Mouse (Mus musculus) olfactory bulb, adult 2 months (tissue): Measurements from ENCODE around the gene D630039A03Rik. TPM values are rescaled to one million over a fixed set of nuclear protein-coding genes. Genes with fewer than 3 reads are reported as not detected.

ENCODE experiments used
- H3K27ac ChIP-seq: fragments of 200-500 bp; 2 replicates; pipeline ENCODE4 v1.5.1; 2012; ENCODE audit warnings: low read depth, low read length; ENCODE audit not compliant: insufficient read depth
- H3K4me1 ChIP-seq: fragments of 200-500 bp; 2 replicates; pipeline ENCODE4 v1.6.1; 2012; ENCODE audit warnings: low read length; ENCODE audit not compliant: control insufficient read depth, insufficient read depth
- H3K4me3 ChIP-seq: fragments of 200-500 bp; 2 replicates; pipeline ENCODE4 v1.5.1; 2012; ENCODE audit warnings: mild to moderate bottlenecking, low read depth, low read length, moderate library complexity; ENCODE audit not compliant: insufficient read depth
- CTCF ChIP-seq: fragments of 200-500 bp; IDR thresholded peaks from 2 replicates; pipeline ENCODE4 v1.5.1; 2012; ENCODE audit warnings: low read depth, mild to moderate bottlenecking, low read length, moderate library complexity; ENCODE audit not compliant: insufficient read depth
- POLR2A ChIP-seq: fragments of 200-500 bp; IDR thresholded peaks from 2 replicates; pipeline ENCODE4 v1.6.1; 2012; ENCODE audit warnings: mild to moderate bottlenecking, low read depth, low read length, moderate library complexity; ENCODE audit not compliant: insufficient read depth
- WGBS: fragments of 180-500 bp; shearing (Covaris S2); methylation state at CpG from one replicate; pipeline ENCODE4 v1.1.7; 2018; 5-methylcytosine and 5-hydroxymethylcytosine counted together
- polyA plus RNA-seq: library from polyadenylated mRNA; stranded (reverse); fragments of >200 nt; gene quantifications from 2 replicates; pipeline ENCODE4 v1.2.4, GENCODE M21; 2012; ENCODE audit warnings: low replicate concordance; ENCODE audit not compliant: missing spikeins, insufficient read depth, insufficient read length

Gene D630039A03Rik
- polyA plus RNA-seq, 1 experiment, result not detected

DNA sequence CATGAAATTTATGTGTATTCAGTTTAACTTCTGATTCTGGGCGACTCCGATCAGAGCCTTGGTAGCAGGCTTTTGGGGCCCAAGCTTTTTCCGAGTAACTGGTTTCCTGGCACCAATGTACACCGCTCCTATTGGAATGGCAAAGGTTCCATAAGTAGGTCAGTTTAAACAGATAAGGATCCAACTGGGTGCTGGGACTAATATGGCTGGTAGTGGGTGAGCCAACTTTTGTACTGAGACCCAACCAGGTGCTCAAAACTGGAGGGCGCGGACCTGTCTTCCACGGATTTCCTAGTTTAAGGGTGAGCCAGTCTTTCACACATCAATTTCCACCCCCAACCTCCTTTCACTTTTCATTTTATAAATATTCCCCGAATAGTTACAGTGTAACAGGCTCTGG is 38.9 kb upstream of the D630039A03Rik start:
- Histone ChIP-seq H3K27ac (no peak overlapping the region), H3K4me3 (no peak overlapping the region), H3K4me1 (peaks cover 12% of the 10 kb centered on the region)
- TF ChIP-seq POLR2A (no peak), CTCF (no peak)
- WGBS, result 68% methylated on average over 8 of the region's 8 CpGs

DNA sequence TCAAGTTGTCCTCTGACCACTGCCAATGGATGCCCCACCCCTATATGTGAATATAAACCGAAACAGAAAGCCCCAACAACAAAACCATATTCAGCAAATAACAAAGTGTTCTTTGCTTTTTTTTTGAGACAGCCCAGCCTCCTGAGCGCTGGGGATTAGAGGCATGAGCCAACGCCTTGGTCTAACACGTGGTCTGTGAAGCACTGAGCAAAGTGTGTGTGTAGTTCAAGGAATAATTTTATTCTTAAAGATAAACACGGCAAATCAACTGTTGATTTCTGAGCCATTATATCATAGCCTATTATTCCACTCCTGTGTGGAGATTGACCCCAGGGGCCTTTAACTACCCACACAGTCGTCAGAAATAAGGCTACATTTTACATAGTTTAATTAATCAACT is 38.5 kb upstream of the D630039A03Rik start:
- H3K4me3 ChIP-seq, result no peak overlapping the region
- 48% methylated on average over 6 of the region's 6 CpGs for WGBS
- TF ChIP-seq POLR2A, result no peak
- no peak for TF ChIP-seq CTCF

GRCm38 (mm10) chr4:57953796-57954195 is 37.7 kb upstream of the D630039A03Rik start:
- 92% methylated on average over 7 of the region's 7 CpGs for WGBS
- TF ChIP-seq CTCF (no peak), POLR2A (no peak)
- H3K27ac ChIP-seq, result no peak overlapping the region
- H3K4me3 ChIP-seq, result no peak overlapping the region
- peaks cover 12% of the 10 kb centered on the region for H3K4me1 ChIP-seq

More for the DNA sequence above, 38.5 kb upstream of the D630039A03Rik start:
- Histone ChIP-seq H3K4me1 (peaks cover 12% of the 10 kb centered on the region), H3K27ac (no peak overlapping the region)

GRCm38 (mm10) chr4:57952891-57953290 is 36.8 kb upstream of the D630039A03Rik start:
- TF ChIP-seq CTCF (no peak), POLR2A (no peak)
- 51% methylated on average over 1 of the region's 1 CpGs for WGBS
- Histone ChIP-seq H3K4me1 (peaks cover 12% of the 10 kb centered on the region), H3K27ac (no peak overlapping the region), H3K4me3 (no peak overlapping the region)

- peaks cover 12% of the 10 kb centered on the region for H3K4me1 ChIP-seq
- TF ChIP-seq POLR2A (no peak), CTCF (no peak)
- WGBS, result 97% methylated on average over 3 of the region's 3 CpGs
- no peak overlapping the region for H3K27ac ChIP-seq
- H3K4me3 ChIP-seq, result no peak overlapping the region
These were observed 36.3 kb upstream of the D630039A03Rik start for GRCm38 (mm10) chr4:57952416-57952815.

DNA sequence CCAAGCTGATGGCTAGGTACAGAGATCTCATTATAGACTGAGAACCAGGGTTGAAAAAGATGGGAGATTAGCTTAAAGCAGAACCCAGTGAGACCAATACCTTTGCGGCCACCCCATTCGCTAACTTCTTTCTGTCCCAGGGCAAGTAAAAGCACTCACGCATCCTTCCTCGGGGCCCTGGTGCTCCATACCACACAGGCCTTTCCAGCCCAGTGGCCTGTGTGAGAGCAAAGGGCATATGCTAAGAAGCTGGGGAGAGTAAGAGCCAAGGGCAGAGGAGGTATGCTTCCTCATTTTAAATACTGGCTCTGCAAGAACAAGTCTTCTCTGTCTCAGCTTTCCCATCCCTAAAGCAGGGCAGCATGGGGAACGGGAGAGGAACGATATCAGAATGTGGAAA is 33.8 kb upstream of the D630039A03Rik start:
- no peak overlapping the region for H3K4me3 ChIP-seq
- H3K27ac ChIP-seq, result no peak overlapping the region
- TF ChIP-seq CTCF (no peak), POLR2A (no peak)
- peaks cover 4% of the 10 kb centered on the region; the same call in 1 of the 2 replicates for H3K4me1 ChIP-seq
- 86% methylated on average over 6 of the region's 6 CpGs for WGBS

- no peaks in the 10 kb centered on the region for H3K4me1 ChIP-seq
- H3K4me3 ChIP-seq, result no peak overlapping the region
- H3K27ac ChIP-seq, result no peak overlapping the region
- 93% methylated on average over 4 of the region's 4 CpGs for WGBS
- TF ChIP-seq CTCF, result no peak
- no peak for TF ChIP-seq POLR2A
These were observed 31.4 kb upstream of the D630039A03Rik start for GRCm38 (mm10) chr4:57947476-57947875.

- no peaks in the 10 kb centered on the region for H3K4me1 ChIP-seq
- WGBS, result 86% methylated on average over 10 of the region's 10 CpGs
- no peak overlapping the region for H3K4me3 ChIP-seq
- H3K27ac ChIP-seq, result no peak overlapping the region
- TF ChIP-seq POLR2A (no peak), CTCF (no peak)
These were observed 30.9 kb upstream of the D630039A03Rik start for GRCm38 (mm10) chr4:57947036-57947435.

GRCm38 (mm10) chr4:57942892-57943291 is 26.8 kb upstream of the D630039A03Rik start:
- Histone ChIP-seq H3K27ac (no peak overlapping the region), H3K4me1 (no peaks in the 10 kb centered on the region), H3K4me3 (no peak overlapping the region)
- TF ChIP-seq CTCF (no peak), POLR2A (no peak)
- WGBS, result 82% methylated on average over 2 of the region's 2 CpGs

DNA sequence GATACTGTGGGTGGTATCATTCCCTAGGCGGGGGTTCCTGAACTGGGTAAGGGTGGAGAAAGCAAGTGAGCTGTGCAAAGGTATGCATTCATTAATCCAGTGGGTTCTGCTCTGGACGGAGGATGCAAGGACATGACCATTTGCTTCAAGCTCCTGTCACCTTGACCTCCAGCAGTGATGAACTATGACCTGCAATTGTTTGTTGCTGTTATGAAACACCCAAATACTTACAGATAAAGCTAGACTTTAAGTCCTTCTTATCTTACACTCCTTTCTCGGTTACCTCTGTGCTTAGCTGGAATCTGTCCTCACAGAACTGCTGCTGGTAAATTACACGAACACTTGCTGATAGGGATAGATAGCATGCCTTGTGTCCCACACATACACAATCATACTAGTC is 24.5 kb upstream of the D630039A03Rik start:
- no peak overlapping the region for H3K27ac ChIP-seq
- no peak overlapping the region for H3K4me3 ChIP-seq
- H3K4me1 ChIP-seq, result no peaks in the 10 kb centered on the region
- 94% methylated on average over 4 of the region's 4 CpGs for WGBS
- TF ChIP-seq POLR2A (no peak), CTCF (no peak)

- H3K4me1 ChIP-seq, result no peaks in the 10 kb centered on the region
- WGBS, result 89% methylated on average over 6 of the region's 6 CpGs
These were observed 21.2 kb upstream of the D630039A03Rik start for GRCm38 (mm10) chr4:57937292-57937691.

More at GRCm38 (mm10) chr4:57937292-57937691, 21.2 kb upstream of the D630039A03Rik start:
- H3K27ac ChIP-seq, result no peak overlapping the region
- H3K4me3 ChIP-seq, result no peak overlapping the region
- TF ChIP-seq POLR2A (no peak), CTCF (no peak)
